Mouse (Mus musculus): ENCODE data around the gene Kcnk18. TPM values are rescaled to one million over a fixed set of nuclear protein-coding genes. Genes with fewer than 3 reads are reported as not detected.

Gene Kcnk18
- polyA plus RNA-seq, 1 experiment from 2014 or later, result not detected

GRCm38 (mm10) chr19:59208986-59209385, 10.0 kb upstream of the Kcnk18 start:
- DNase-seq, result no peak
- peaks cover 7% of the 10 kb centered on the region; the same call in 1 of the 2 replicates for H3K27me3 ChIP-seq (ENCODE audit: insufficient read depth, low read length)
- ATAC-seq, result no peak
- no peaks in the 10 kb centered on the region for H3K4me1 ChIP-seq (ENCODE audit: insufficient read depth)
- no peak overlapping the region for H3K4me3 ChIP-seq (ENCODE audit: low read depth, low read length)
- no peak overlapping the region for H3K9ac ChIP-seq (replicated peaks)
- WGBS (ENCODE audit: insufficient replicate concordance), result 48% methylated on average over 2 of the region's 2 CpGs
- no peaks in the 10 kb centered on the region for H3K36me3 ChIP-seq (replicated peaks; ENCODE audit: insufficient read depth, low read length)
- no peaks in the 10 kb centered on the region for H3K9me3 ChIP-seq (ENCODE audit: low read length)
- no peak overlapping the region for H3K4me2 ChIP-seq (ENCODE audit: low read depth, low read length)
- TF ChIP-seq EP300 (IDR thresholded peaks at IDR 0.05; ENCODE audit: low read depth), result no peak
- no peak for TF ChIP-seq CTCF (IDR thresholded peaks at IDR 0.05; ENCODE audit: low read depth)
- no peak overlapping the region for H3K27ac ChIP-seq (ENCODE audit: low read depth)

DNA sequence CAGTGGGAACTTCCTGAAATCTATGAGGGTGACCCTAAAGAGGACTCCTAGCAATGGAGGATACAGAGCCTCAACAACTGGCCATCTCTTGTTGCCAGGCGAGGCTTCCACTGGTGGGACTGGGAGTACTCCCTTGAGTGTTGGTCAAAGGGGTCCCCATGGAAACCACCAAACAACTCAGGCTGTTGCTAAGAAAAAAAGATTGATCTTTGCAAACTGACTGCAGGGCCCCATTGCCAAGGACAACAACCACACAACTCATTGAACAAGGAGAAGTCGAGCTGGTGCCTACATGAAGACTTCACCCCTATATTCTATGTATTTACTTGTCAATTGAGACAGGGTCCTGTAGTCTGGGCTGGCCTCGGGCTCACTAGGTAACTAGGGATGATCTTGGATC, 2.1 kb upstream of the Kcnk18 start:
- no peak overlapping the region for H3K27ac ChIP-seq (ENCODE audit: low read depth)
- H3K4me3 ChIP-seq (ENCODE audit: low read depth, low read length), result no peak overlapping the region
- H3K36me3 ChIP-seq (replicated peaks; ENCODE audit: insufficient read depth, low read length), result no peaks in the 10 kb centered on the region
- no peak overlapping the region for H3K9ac ChIP-seq (replicated peaks)
- H3K4me2 ChIP-seq (ENCODE audit: low read depth, low read length), result no peak overlapping the region
- H3K27me3 ChIP-seq (ENCODE audit: insufficient read depth, low read length), result no peaks in the 10 kb centered on the region
- H3K9me3 ChIP-seq (ENCODE audit: low read length), result 0 out of 2 replicates have a peak, but pooled peaks cover 2% of the 10 kb centered on the region
- ATAC-seq (no peak), DNase-seq (no peak)
- H3K4me1 ChIP-seq (ENCODE audit: insufficient read depth), result no peaks in the 10 kb centered on the region
- TF ChIP-seq EP300 (IDR thresholded peaks at IDR 0.05; ENCODE audit: low read depth) (no peak), CTCF (IDR thresholded peaks at IDR 0.05; ENCODE audit: low read depth) (no peak)
- 62% methylated on average over 3 of the region's 3 CpGs for WGBS (ENCODE audit: insufficient replicate concordance)

GRCm38 (mm10) chr19:59221131-59221530, 2.1 kb downstream of the Kcnk18 start:
- Histone ChIP-seq H3K4me3 (ENCODE audit: low read depth, low read length) (no peak overlapping the region), H3K4me2 (ENCODE audit: low read depth, low read length) (no peak overlapping the region), H3K36me3 (replicated peaks; ENCODE audit: insufficient read depth, low read length) (no peaks in the 10 kb centered on the region), H3K9me3 (ENCODE audit: low read length) (0 out of 2 replicates have a peak, but pooled peaks cover 2% of the 10 kb centered on the region), H3K4me1 (ENCODE audit: insufficient read depth) (no peaks in the 10 kb centered on the region), H3K9ac (replicated peaks) (no peak overlapping the region), H3K27ac (ENCODE audit: low read depth) (no peak overlapping the region), H3K27me3 (ENCODE audit: insufficient read depth, low read length) (no peaks in the 10 kb centered on the region)
- TF ChIP-seq CTCF (IDR thresholded peaks at IDR 0.05; ENCODE audit: low read depth), result no peak
- no peak for TF ChIP-seq EP300 (IDR thresholded peaks at IDR 0.05; ENCODE audit: low read depth)
- ATAC-seq (no peak), DNase-seq (no peak)
- WGBS (ENCODE audit: insufficient replicate concordance), result 69% methylated on average over 3 of the region's 3 CpGs

GRCm38 (mm10) chr19:59228376-59228775, 9.4 kb downstream of the Kcnk18 start:
- Histone ChIP-seq H3K9ac (replicated peaks) (no peak overlapping the region), H3K27me3 (ENCODE audit: insufficient read depth, low read length) (no peaks in the 10 kb centered on the region), H3K4me2 (ENCODE audit: low read depth, low read length) (no peak overlapping the region), H3K9me3 (ENCODE audit: low read length) (no peaks in the 10 kb centered on the region), H3K4me1 (ENCODE audit: insufficient read depth) (no peaks in the 10 kb centered on the region), H3K36me3 (replicated peaks; ENCODE audit: insufficient read depth, low read length) (no peaks in the 10 kb centered on the region), H3K4me3 (ENCODE audit: low read depth, low read length) (no peak overlapping the region), H3K27ac (ENCODE audit: low read depth) (no peak overlapping the region)
- DNase-seq (peak; percentile 9), ATAC-seq (no peak)
- 57% methylated on average over 3 of the region's 3 CpGs for WGBS (ENCODE audit: insufficient replicate concordance)
- TF ChIP-seq EP300 (IDR thresholded peaks at IDR 0.05; ENCODE audit: low read depth), result no peak
- TF ChIP-seq CTCF (IDR thresholded peaks at IDR 0.05; ENCODE audit: low read depth), result no peak

- Histone ChIP-seq H3K27ac (ENCODE audit: low read depth) (no peak overlapping the region), H3K4me3 (ENCODE audit: low read depth, low read length) (no peak overlapping the region), H3K36me3 (replicated peaks; ENCODE audit: insufficient read depth, low read length) (no peaks in the 10 kb centered on the region), H3K9ac (replicated peaks) (no peak overlapping the region), H3K27me3 (ENCODE audit: insufficient read depth, low read length) (no peaks in the 10 kb centered on the region), H3K4me2 (ENCODE audit: low read depth, low read length) (no peak overlapping the region), H3K9me3 (ENCODE audit: low read length) (no peaks in the 10 kb centered on the region), H3K4me1 (ENCODE audit: insufficient read depth) (no peaks in the 10 kb centered on the region)
- DNase-seq (peak; percentile 8), ATAC-seq (no peak)
- no peak for TF ChIP-seq CTCF (IDR thresholded peaks at IDR 0.05; ENCODE audit: low read depth)
- TF ChIP-seq EP300 (IDR thresholded peaks at IDR 0.05; ENCODE audit: low read depth), result no peak
- WGBS (ENCODE audit: insufficient replicate concordance), result 51% methylated on average over 5 of the region's 5 CpGs
Measured at GRCm38 (mm10) chr19:59232786-59233185, 13.8 kb downstream of the Kcnk18 start.

- no peak overlapping the region for H3K9ac ChIP-seq (replicated peaks)
- no peaks in the 10 kb centered on the region for H3K36me3 ChIP-seq (replicated peaks; ENCODE audit: insufficient read depth, low read length)
- TF ChIP-seq EP300 (IDR thresholded peaks at IDR 0.05; ENCODE audit: low read depth), result no peak
- TF ChIP-seq CTCF (IDR thresholded peaks at IDR 0.05; ENCODE audit: low read depth), result no peak
- DNase-seq (no peak), ATAC-seq (no peak)
- H3K27ac ChIP-seq (ENCODE audit: low read depth), result no peak overlapping the region
- 83% methylated on average over 18 of the region's 18 CpGs for WGBS (ENCODE audit: insufficient replicate concordance)
- H3K4me1 ChIP-seq (ENCODE audit: insufficient read depth), result no peaks in the 10 kb centered on the region
- 0 out of 2 replicates have a peak, but pooled peaks cover 1% of the 10 kb centered on the region for H3K27me3 ChIP-seq (ENCODE audit: insufficient read depth, low read length)
- no peaks in the 10 kb centered on the region for H3K9me3 ChIP-seq (ENCODE audit: low read length)
- no peak overlapping the region for H3K4me3 ChIP-seq (ENCODE audit: low read depth, low read length)
- no peak overlapping the region for H3K4me2 ChIP-seq (ENCODE audit: low read depth, low read length)
Measured at GRCm38 (mm10) chr19:59235001-59235400, 16.0 kb downstream of the Kcnk18 start.

- no peaks in the 10 kb centered on the region for H3K36me3 ChIP-seq (replicated peaks; ENCODE audit: insufficient read depth, low read length)
- TF ChIP-seq EP300 (IDR thresholded peaks at IDR 0.05; ENCODE audit: low read depth), result no peak
- TF ChIP-seq CTCF (IDR thresholded peaks at IDR 0.05; ENCODE audit: low read depth), result no peak
Measured at GRCm38 (mm10) chr19:59236046-59236445, 17.0 kb downstream of the Kcnk18 start.

More at GRCm38 (mm10) chr19:59236046-59236445, 17.0 kb downstream of the Kcnk18 start:
- H3K9me3 ChIP-seq (ENCODE audit: low read length), result no peaks in the 10 kb centered on the region
- H3K4me2 ChIP-seq (ENCODE audit: low read depth, low read length), result no peak overlapping the region
- no peaks in the 10 kb centered on the region for H3K4me1 ChIP-seq (ENCODE audit: insufficient read depth)
- H3K27me3 ChIP-seq (ENCODE audit: insufficient read depth, low read length), result 0 out of 2 replicates have a peak, but pooled peaks cover 7% of the 10 kb centered on the region
- ATAC-seq (no peak), DNase-seq (no peak)
- 68% methylated on average over 6 of the region's 6 CpGs for WGBS (ENCODE audit: insufficient replicate concordance)
- H3K27ac ChIP-seq (ENCODE audit: low read depth), result no peak overlapping the region
- H3K9ac ChIP-seq (replicated peaks), result no peak overlapping the region
- H3K4me3 ChIP-seq (ENCODE audit: low read depth, low read length), result no peak overlapping the region
